Mouse (Mus musculus) lung, embryonic 14.5 days (tissue): ENCODE results near the gene Crebl2. TPM values are rescaled to one million over a fixed set of nuclear protein-coding genes. Genes with fewer than 3 reads are reported as not detected.

ENCODE experiments used
- ATAC-seq: fragments of 200-750 bp; cut with Nextera tagmentation; 2 replicates; pipeline ENCODE4 v1.8.0; 2017; ENCODE audit warnings: mild to moderate bottlenecking, moderate TSS enrichment, moderate library complexity; ENCODE audit not compliant: insufficient read depth
- DNase-seq: peaks from one replicate; pipeline ENCODE4 v3.0.0-alpha.2; 2015
- H3K27ac ChIP-seq: fragments of 300-500 bp; sonication (generic); 2 replicates; pipeline ENCODE4 v1.5.1; 2014; ENCODE audit warnings: low read depth, mild to moderate bottlenecking, moderate library complexity
- H3K27me3 ChIP-seq: fragments of 300-500 bp; sonication (generic); 2 replicates; pipeline ENCODE4 v1.6.1; 2014; ENCODE audit warnings: low read length, control low read depth; ENCODE audit not compliant: insufficient read depth
- H3K36me3 ChIP-seq: fragments of 300-500 bp; sonication (generic); 2 replicates; pipeline ENCODE4 v1.6.1; 2014; ENCODE audit warnings: control low read depth; ENCODE audit not compliant: insufficient read depth
- H3K4me1 ChIP-seq: fragments of 300-500 bp; sonication (generic); 2 replicates; pipeline ENCODE4 v1.6.1; 2014; ENCODE audit warnings: antibody characterized with exemption, control low read depth; ENCODE audit not compliant: insufficient read depth
- H3K4me2 ChIP-seq: fragments of 300-500 bp; sonication (generic); 2 replicates; pipeline ENCODE4 v1.6.1; 2014; ENCODE audit warnings: mild to moderate bottlenecking
- H3K4me3 ChIP-seq: fragments of 300-500 bp; sonication (generic); 2 replicates; pipeline ENCODE4 v1.5.1; 2014; ENCODE audit warnings: low read depth, low read length
- H3K9ac ChIP-seq: fragments of 300-500 bp; sonication (generic); 2 replicates; pipeline ENCODE4 v1.6.1; 2014
- H3K9me3 ChIP-seq: fragments of 300-500 bp; sonication (generic); 2 replicates; pipeline ENCODE4 v1.6.1; 2016; ENCODE audit warnings: low read depth, low read length, control low read depth
- CTCF ChIP-seq: IDR thresholded peaks from 2 replicates; pipeline ENCODE4 v1.5.1; 2016; ENCODE audit warnings: antibody characterized with exemption, low read depth
- WGBS: fragments of 180-500 bp; shearing (Covaris S2); extraction: QIAGEN DNeasy Blood & Tissue Kit; methylation state at CpG from one replicate; pipeline ENCODE4 v1.1.7; 2014; 5-methylcytosine and 5-hydroxymethylcytosine counted together
- polyA plus RNA-seq: library from polyadenylated mRNA; unstranded; fragments of >200 nt; fragmentation: Nextera tagmentation; extraction: Ambion mirVana; gene quantifications from 2 replicates; pipeline ENCODE4 v1.2.1, GENCODE M21; 2014

Crebl2 gene
- polyA plus RNA-seq, 1 experiment from 2014 or later, result 1.4 TPM

- no peak for DNase-seq
- no peaks in the 10 kb centered on the region for H3K4me1 ChIP-seq
- no peak for ATAC-seq
- H3K9me3 ChIP-seq, result no peaks in the 10 kb centered on the region
- 84% methylated on average over 12 of the region's 12 CpGs for WGBS
- no peak overlapping the region for H3K27ac ChIP-seq
- no peak overlapping the region for H3K4me3 ChIP-seq
- H3K9ac ChIP-seq, result no peak overlapping the region
- H3K27me3 ChIP-seq, result no peaks in the 10 kb centered on the region
- TF ChIP-seq CTCF, result no peak
- H3K4me2 ChIP-seq, result no peak overlapping the region
- peaks cover 9% of the 10 kb centered on the region; the same call in 1 of the 2 replicates for H3K36me3 ChIP-seq
These were observed 40.3 kb downstream of the Crebl2 start for GRCm38 (mm10) chr6:134870209-134870742.

- Histone ChIP-seq H3K27me3 (no peaks in the 10 kb centered on the region), H3K4me1 (no peaks in the 10 kb centered on the region), H3K4me2 (no peak overlapping the region), H3K9ac (no peak overlapping the region), H3K36me3 (peaks cover 9% of the 10 kb centered on the region; the same call in 1 of the 2 replicates), H3K27ac (no peak overlapping the region), H3K9me3 (no peaks in the 10 kb centered on the region), H3K4me3 (no peak overlapping the region)
- 88% methylated on average over 4 of the region's 4 CpGs for WGBS
- ATAC-seq, result no peak
- TF ChIP-seq CTCF, result no peak
- DNase-seq, result no peak
These were observed 40.9 kb downstream of the Crebl2 start for GRCm38 (mm10) chr6:134870887-134871286.

GRCm38 (mm10) chr6:134872236-134872635 is 42.3 kb downstream of the Crebl2 start:
- WGBS, result 66% methylated on average over 2 of the region's 2 CpGs
- Histone ChIP-seq H3K4me2 (no peak overlapping the region), H3K27me3 (no peaks in the 10 kb centered on the region), H3K9ac (no peak overlapping the region), H3K27ac (no peak overlapping the region), H3K9me3 (no peaks in the 10 kb centered on the region), H3K4me3 (no peak overlapping the region), H3K36me3 (peaks cover 13% of the 10 kb centered on the region; the same call in 1 of the 2 replicates), H3K4me1 (no peaks in the 10 kb centered on the region)
- TF ChIP-seq CTCF, result no peak
- DNase-seq, result no peak
- no peak for ATAC-seq

- no peaks in the 10 kb centered on the region for H3K4me1 ChIP-seq
- no peak for ATAC-seq
- peak; percentile 14 for DNase-seq
- no peak overlapping the region for H3K4me2 ChIP-seq
- peaks cover 13% of the 10 kb centered on the region; the same call in 1 of the 2 replicates for H3K36me3 ChIP-seq
- H3K4me3 ChIP-seq, result no peak overlapping the region
- no peaks in the 10 kb centered on the region for H3K27me3 ChIP-seq
- H3K27ac ChIP-seq, result no peak overlapping the region
- 76% methylated on average over 2 of the region's 2 CpGs for WGBS
- TF ChIP-seq CTCF, result peak; percentile 48
- H3K9ac ChIP-seq, result no peak overlapping the region
- no peaks in the 10 kb centered on the region for H3K9me3 ChIP-seq
These were observed 43.1 kb downstream of the Crebl2 start for GRCm38 (mm10) chr6:134873018-134873417.

- H3K4me3 ChIP-seq, result no peak overlapping the region
- H3K9me3 ChIP-seq, result no peaks in the 10 kb centered on the region
- H3K27me3 ChIP-seq, result no peaks in the 10 kb centered on the region
- H3K4me2 ChIP-seq, result no peak overlapping the region
- DNase-seq (peak; percentile 44), ATAC-seq (no peak)
- TF ChIP-seq CTCF, result peak; percentile 55
- H3K27ac ChIP-seq, result no peak overlapping the region
- no peak overlapping the region for H3K9ac ChIP-seq
- H3K4me1 ChIP-seq, result no peaks in the 10 kb centered on the region
- H3K36me3 ChIP-seq, result 0 out of 2 replicates have a peak, but pooled peaks cover 4% of the 10 kb centered on the region
- WGBS, result 61% methylated on average over 6 of the region's 6 CpGs
These were observed 46.8 kb downstream of the Crebl2 start for GRCm38 (mm10) chr6:134876795-134877194.

GRCm38 (mm10) chr6:134877276-134877675 is 47.3 kb downstream of the Crebl2 start:
- TF ChIP-seq CTCF, result no peak
- Histone ChIP-seq H3K9me3 (no peaks in the 10 kb centered on the region), H3K4me2 (no peak overlapping the region), H3K27me3 (no peaks in the 10 kb centered on the region), H3K36me3 (0 out of 2 replicates have a peak, but pooled peaks cover 4% of the 10 kb centered on the region), H3K27ac (no peak overlapping the region), H3K4me1 (no peaks in the 10 kb centered on the region), H3K4me3 (no peak overlapping the region), H3K9ac (no peak overlapping the region)
- 82% methylated on average over 4 of the region's 4 CpGs for WGBS
- DNase-seq (no peak), ATAC-seq (no peak)

- DNase-seq (no peak), ATAC-seq (no peak)
- Histone ChIP-seq H3K4me3 (no peak overlapping the region), H3K9me3 (no peaks in the 10 kb centered on the region), H3K27me3 (no peaks in the 10 kb centered on the region), H3K4me1 (no peaks in the 10 kb centered on the region), H3K27ac (no peak overlapping the region), H3K36me3 (0 out of 2 replicates have a peak, but pooled peaks cover 4% of the 10 kb centered on the region), H3K9ac (no peak overlapping the region), H3K4me2 (no peak overlapping the region)
- no peak for TF ChIP-seq CTCF
- WGBS, result 65% methylated on average over 1 of the region's 1 CpGs
These were observed 47.9 kb downstream of the Crebl2 start for GRCm38 (mm10) chr6:134877892-134878291.

- H3K4me3 ChIP-seq, result no peak overlapping the region
- no peak overlapping the region for H3K27ac ChIP-seq
- H3K4me1 ChIP-seq, result no peaks in the 10 kb centered on the region
- H3K27me3 ChIP-seq, result no peaks in the 10 kb centered on the region
- H3K9ac ChIP-seq, result no peak overlapping the region
- no peak for ATAC-seq
- no peak for DNase-seq
- TF ChIP-seq CTCF, result no peak
- 0 out of 2 replicates have a peak, but pooled peaks cover 4% of the 10 kb centered on the region for H3K36me3 ChIP-seq
- 77% methylated on average over 5 of the region's 5 CpGs for WGBS
- no peak overlapping the region for H3K4me2 ChIP-seq
- no peaks in the 10 kb centered on the region for H3K9me3 ChIP-seq
These were observed 49.6 kb downstream of the Crebl2 start for GRCm38 (mm10) chr6:134879556-134879955.
